Mouse (Mus musculus) liver, adult 2 months (tissue): Measurements from ENCODE around the gene Sytl2. TPM values are rescaled to one million over a fixed set of nuclear protein-coding genes. Genes with fewer than 3 reads are reported as not detected.

Experiments
- DNase-seq: peaks from one replicate; pipeline ENCODE4 v3.0.0-alpha.2; 2011; ENCODE audit warnings: low read depth, low spot score; ENCODE audit errors: extremely low read depth
- H3K27ac ChIP-seq: fragments of 200-500 bp; replicated peaks from 2 replicates; pipeline ENCODE4 v1.5.1; 2012; ENCODE audit warnings: low read depth, mild to moderate bottlenecking, control low read depth, inconsistent platforms, low read length; ENCODE audit not compliant: insufficient read depth
- H3K27me3 ChIP-seq: fragments of 200-500 bp; 2 replicates; pipeline ENCODE4 v1.6.1; 2012; ENCODE audit warnings: mild to moderate bottlenecking, moderate library complexity, low read length, inconsistent platforms; ENCODE audit not compliant: control insufficient read depth, insufficient read depth
- H3K36me3 ChIP-seq: fragments of 200-500 bp; 2 replicates; pipeline ENCODE4 v1.6.1; 2012; ENCODE audit warnings: low read length, inconsistent platforms; ENCODE audit not compliant: control insufficient read depth, insufficient read depth
- H3K4me1 ChIP-seq: fragments of 200-500 bp; 2 replicates; pipeline ENCODE4 v1.6.1; 2011; ENCODE audit warnings: low read length; ENCODE audit not compliant: control insufficient read depth, insufficient read depth
- H3K4me3 ChIP-seq: fragments of 200-500 bp; 2 replicates; pipeline ENCODE4 v1.5.1; 2011; ENCODE audit warnings: low read depth, mild to moderate bottlenecking, control low read depth, low read length, moderate library complexity; ENCODE audit not compliant: insufficient read depth
- H3K79me2 ChIP-seq: fragments of 200-500 bp; 2 replicates; pipeline ENCODE4 v1.6.1; 2012; ENCODE audit warnings: inconsistent platforms, mild to moderate bottlenecking, low read length, moderate library complexity; ENCODE audit not compliant: control insufficient read depth, insufficient read depth
- H3K9ac ChIP-seq: fragments of 200-500 bp; 2 replicates; pipeline ENCODE4 v1.6.1; 2012; ENCODE audit warnings: low read depth, mild to moderate bottlenecking, control low read depth, inconsistent platforms, low read length
- CTCF ChIP-seq: fragments of 200-500 bp; IDR thresholded peaks from 2 replicates; pipeline ENCODE4 v1.5.1; 2011; ENCODE audit warnings: low read depth, low read length, control low read depth
- POLR2A ChIP-seq: fragments of 200-500 bp; IDR thresholded peaks from 2 replicates; pipeline ENCODE4 v1.6.1; 2011; ENCODE audit warnings: low read length, control low read depth; ENCODE audit not compliant: insufficient read depth; ENCODE audit errors: extremely low read depth
- WGBS: fragments of 180-500 bp; shearing (Covaris S2); methylation state at CpG from one replicate; pipeline ENCODE4 v1.1.7; 2018; 5-methylcytosine and 5-hydroxymethylcytosine counted together
- polyA plus RNA-seq: library from polyadenylated mRNA; depleted of rRNA; stranded (reverse); fragments of >200 nt; gene quantifications from 2 replicates; pipeline ENCODE4 v1.2.3, GENCODE M21; 2012
- total RNA-seq: library from RNA; depleted of rRNA; stranded (reverse); fragments of >200 nt; gene quantifications from 2 replicates; pipeline ENCODE4 v1.2.3, GENCODE M21; 2014

The Sytl2 gene
- total and polyA plus RNA-seq, 2 experiments: 0.53 to 1.3 TPM

- Histone ChIP-seq H3K79me2 (no peaks in the 10 kb centered on the region), H3K4me3 (peak overlapping the region; percentile 48), H3K36me3 (no peaks in the 10 kb centered on the region), H3K4me1 (peaks cover 2% of the 10 kb centered on the region; the same call in 1 of the 2 replicates), H3K27me3 (peaks cover 10% of the 10 kb centered on the region; the same call in 1 of the 2 replicates), H3K27ac (no peak overlapping the region), H3K9ac (peak overlapping the region; percentile 29; the same call in 1 of the 2 replicates)
- DNase-seq: no peak
- no peak for TF ChIP-seq CTCF
- no peak for TF ChIP-seq POLR2A
- 7% methylated on average over 27 of the region's 27 CpGs for WGBS
Measured at GRCm38 (mm10) chr7:90302647-90303552, 848 bp downstream of the Sytl2 start.

GRCm38 (mm10) chr7:90306079-90306478 lies 4.0 kb downstream of the Sytl2 start:
- WGBS: 63% methylated on average over 3 of the region's 3 CpGs
- peaks cover 2% of the 10 kb centered on the region; the same call in 1 of the 2 replicates for H3K4me1 ChIP-seq
- DNase-seq: no peak
- H3K79me2 ChIP-seq: no peaks in the 10 kb centered on the region
- no peak for TF ChIP-seq POLR2A
- no peak for TF ChIP-seq CTCF
- H3K27ac ChIP-seq: no peak overlapping the region
- H3K4me3 ChIP-seq: no peak overlapping the region
- no peak overlapping the region for H3K9ac ChIP-seq
- H3K27me3 ChIP-seq: peaks cover 10% of the 10 kb centered on the region; the same call in 1 of the 2 replicates
- H3K36me3 ChIP-seq: no peaks in the 10 kb centered on the region

- no peak overlapping the region for H3K4me3 ChIP-seq
- no peak for DNase-seq
- 89% methylated on average over 1 of the region's 1 CpGs for whole genome bisulfite sequencing
- H3K27ac ChIP-seq: no peak overlapping the region
- TF ChIP-seq CTCF (no peak), POLR2A (no peak)
- peaks cover 10% of the 10 kb centered on the region; the same call in 1 of the 2 replicates for H3K27me3 ChIP-seq
- peaks cover 2% of the 10 kb centered on the region; the same call in 1 of the 2 replicates for H3K4me1 ChIP-seq
- no peaks in the 10 kb centered on the region for H3K79me2 ChIP-seq
- H3K9ac ChIP-seq: no peak overlapping the region
- H3K36me3 ChIP-seq: no peaks in the 10 kb centered on the region
Measured at GRCm38 (mm10) chr7:90306968-90307367, 4.9 kb downstream of the Sytl2 start.

GRCm38 (mm10) chr7:90308003-90308402 lies 6.0 kb downstream of the Sytl2 start:
- Histone ChIP-seq H3K79me2 (no peaks in the 10 kb centered on the region), H3K4me1 (no peaks in the 10 kb centered on the region), H3K4me3 (no peak overlapping the region), H3K9ac (no peak overlapping the region), H3K27me3 (peaks cover 3% of the 10 kb centered on the region; the same call in 1 of the 2 replicates), H3K27ac (no peak overlapping the region), H3K36me3 (no peaks in the 10 kb centered on the region)
- no peak for TF ChIP-seq CTCF
- TF ChIP-seq POLR2A: no peak
- DNase-seq: no peak
- WGBS: 82% methylated on average over 6 of the region's 6 CpGs

- Histone ChIP-seq H3K4me1 (no peaks in the 10 kb centered on the region), H3K27ac (no peak overlapping the region), H3K4me3 (no peak overlapping the region), H3K36me3 (no peaks in the 10 kb centered on the region), H3K9ac (no peak overlapping the region), H3K27me3 (no peaks in the 10 kb centered on the region), H3K79me2 (no peaks in the 10 kb centered on the region)
- no peak for TF ChIP-seq POLR2A
- TF ChIP-seq CTCF: no peak
- WGBS: 40% methylated on average over 7 of the region's 7 CpGs
- DNase-seq: no peak
Measured at GRCm38 (mm10) chr7:90312151-90312883, 10.3 kb downstream of the Sytl2 start.
